Mouse (Mus musculus) embryonic fibroblast, embryonic 13.5 days (primary cell): ENCODE measurements around the gene Ccnj.

Experiments
- CTCF ChIP-seq: IDR thresholded peaks from 2 replicates; pipeline ENCODE4 v1.5.1; 2011; ENCODE audit warnings: mild to moderate bottlenecking, control low read depth, low read length, moderate library complexity, borderline replicate concordance; ENCODE audit not compliant: insufficient read depth
- POLR2A ChIP-seq: IDR thresholded peaks from 2 replicates; pipeline ENCODE4 v1.6.1; 2011; ENCODE audit warnings: low read depth, mild to moderate bottlenecking, control low read depth, low read length, moderate library complexity

GRCm38 (mm10) chr19:40818764-40819163, 12.3 kb upstream of the Ccnj start:
- TF ChIP-seq POLR2A, result no peak
- TF ChIP-seq CTCF, result no peak
